Mouse (Mus musculus) retina, embryonic 14.5 days (tissue): ENCODE results near the gene Clstn3.
A peak's percentile ranks its signal among the peaks of the same experiment; 100 is the strongest.
"Not testable (repeated sequence)": the region's sequence is repeated elsewhere in the genome, so short reads cannot be mapped to it uniquely, and the experiment has no call there.

Experiments used
- DNase-seq: peaks from one replicate; pipeline ENCODE4 v3.0.0-alpha.2; 2015; ENCODE audit warnings: low spot score

Gene Clstn3

GRCm38 (mm10) chr6:124464305-124465271 is at the start of gene Clstn3:
Clstn3 (minus strand) TSS chr6:124464794.
- DNase-seq, result peak; percentile 93

GRCm38 (mm10) chr6:124512355-124512836 is 47.8 kb upstream of the Clstn3 start, which contains the start of gene C1ra:
C1ra (plus strand) TSS chr6:124512405.
- DNase-seq, result peak; percentile 76

- DNase-seq, result no peak
Measured at GRCm38 (mm10) chr6:124511936-124512335, 47.3 kb upstream of the Clstn3 start.

GRCm38 (mm10) chr6:124509192-124509591 is 44.6 kb upstream of the Clstn3 start:
- DNase-seq, result not testable (repeated sequence)

- no peak for DNase-seq
Measured at GRCm38 (mm10) chr6:124508292-124508691, 43.7 kb upstream of the Clstn3 start.

GRCm38 (mm10) chr6:124506991-124507390 is 42.4 kb upstream of the Clstn3 start:
- no peak for DNase-seq

GRCm38 (mm10) chr6:124505028-124505427 is 40.4 kb upstream of the Clstn3 start:
- DNase-seq, result no peak

DNA sequence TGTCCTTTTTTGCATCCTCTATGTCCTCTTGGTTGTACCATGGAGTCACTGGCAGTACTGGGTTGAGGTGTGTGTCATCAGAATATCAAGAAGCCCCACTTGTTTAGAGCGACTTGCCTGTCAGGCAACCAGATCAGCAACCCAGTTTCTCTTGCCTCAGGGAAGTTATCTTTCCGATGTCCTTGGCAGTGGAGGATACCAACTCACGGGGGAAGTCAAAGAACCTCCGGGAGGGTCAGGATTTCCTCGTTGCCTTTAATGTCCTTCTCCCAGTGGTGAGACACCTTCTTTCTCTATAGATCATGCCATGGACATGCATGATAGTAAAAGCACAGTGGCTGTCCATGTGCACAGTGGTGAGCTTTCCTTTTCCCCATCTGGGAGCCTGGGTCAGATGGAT is 37.4 kb upstream of the Clstn3 start:
- no peak for DNase-seq

GRCm38 (mm10) chr6:124501473-124501872 is 36.9 kb upstream of the Clstn3 start:
- DNase-seq, result no peak

DNA sequence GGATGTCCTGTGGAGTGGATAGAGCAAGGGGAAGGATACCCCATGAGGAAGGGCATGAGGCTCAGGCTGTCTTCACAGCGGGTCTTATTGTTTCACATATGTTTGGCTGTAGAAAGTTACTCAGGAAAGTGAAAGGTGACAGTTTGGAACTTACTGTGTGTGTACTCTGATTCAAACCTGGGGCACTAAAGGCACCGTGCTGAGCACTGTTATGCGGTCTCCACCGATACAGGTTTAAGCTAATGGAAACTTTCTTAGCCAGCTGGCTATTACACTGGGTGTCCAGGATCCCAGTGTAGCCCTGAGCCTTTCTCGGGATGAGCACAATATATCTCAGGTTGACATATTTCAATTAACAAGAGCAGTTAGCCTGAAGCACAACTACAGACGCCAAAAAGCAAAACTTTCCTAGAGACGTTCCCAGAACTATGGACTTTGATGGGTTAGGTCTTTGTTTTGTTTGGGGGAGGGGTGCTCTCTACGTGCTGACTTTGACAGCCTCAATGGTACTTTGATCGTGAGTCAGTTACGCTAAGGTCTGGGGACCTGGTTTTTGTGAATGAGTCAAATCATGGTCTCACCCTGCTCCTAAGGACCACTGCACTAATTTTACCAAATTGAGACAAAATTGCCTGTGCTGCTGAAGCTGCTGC is 35.4 kb upstream of the Clstn3 start:
- DNase-seq, result no peak

DNA sequence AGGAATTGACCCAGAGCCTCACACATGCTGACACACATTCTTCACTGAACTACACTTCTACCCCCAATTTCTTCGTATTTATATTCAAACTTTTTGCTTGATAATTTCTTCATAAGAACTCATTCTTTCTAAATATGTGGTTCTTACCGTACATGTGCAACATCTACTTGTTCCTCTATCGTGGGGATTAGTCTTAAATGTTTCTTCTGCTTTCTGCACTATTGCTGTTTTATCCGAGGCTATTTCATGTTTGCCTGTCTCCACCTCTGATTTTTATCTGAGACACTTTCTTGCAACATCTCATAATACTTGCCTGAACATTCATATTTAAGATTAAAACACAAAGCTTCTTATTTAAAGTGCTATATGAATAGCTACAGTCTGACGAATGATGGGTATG is 31.5 kb upstream of the Clstn3 start:
- no peak for DNase-seq

- no peak for DNase-seq
Measured at GRCm38 (mm10) chr6:124493886-124494285, 29.3 kb upstream of the Clstn3 start.

DNA sequence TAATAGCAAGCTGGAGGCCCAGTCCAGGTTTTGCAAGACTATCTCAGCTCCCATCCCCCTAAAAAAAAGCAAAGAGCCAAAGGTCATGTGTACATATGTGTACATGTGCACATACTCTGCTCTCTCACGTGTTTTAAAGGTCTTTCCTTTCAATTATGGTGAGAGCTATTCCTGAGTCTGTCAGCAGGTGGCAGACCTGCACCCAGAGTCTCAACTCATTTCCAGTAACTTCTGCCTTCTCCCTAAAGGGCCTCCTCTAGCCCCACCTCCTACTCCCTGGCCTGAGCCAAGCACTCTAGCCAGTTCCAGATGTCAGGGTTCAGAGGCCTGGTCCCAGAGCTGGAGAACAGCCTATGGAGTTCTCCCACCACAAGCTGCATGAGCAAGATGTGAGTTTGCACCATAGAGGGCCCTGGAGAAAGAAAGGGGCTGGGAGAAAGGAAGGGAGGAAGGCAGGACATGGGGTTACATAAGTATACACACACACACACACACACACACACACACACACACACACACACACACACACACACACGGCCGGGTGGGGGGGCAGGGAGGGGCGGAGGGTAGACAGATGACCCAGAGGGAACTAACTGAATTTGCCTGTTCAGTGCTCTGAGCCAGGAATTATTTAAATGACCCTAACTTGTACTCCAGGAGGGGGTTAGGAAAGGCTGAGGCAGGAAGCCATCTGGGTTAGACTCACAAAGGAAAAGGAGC is 28.4 kb upstream of the Clstn3 start, which contains the start of gene C1rl:
Gene C1rl, plus strand, starts transcription at position 272 of the 720 bp plus-strand sequence.
- DNase-seq, result peak; percentile 85

DNA sequence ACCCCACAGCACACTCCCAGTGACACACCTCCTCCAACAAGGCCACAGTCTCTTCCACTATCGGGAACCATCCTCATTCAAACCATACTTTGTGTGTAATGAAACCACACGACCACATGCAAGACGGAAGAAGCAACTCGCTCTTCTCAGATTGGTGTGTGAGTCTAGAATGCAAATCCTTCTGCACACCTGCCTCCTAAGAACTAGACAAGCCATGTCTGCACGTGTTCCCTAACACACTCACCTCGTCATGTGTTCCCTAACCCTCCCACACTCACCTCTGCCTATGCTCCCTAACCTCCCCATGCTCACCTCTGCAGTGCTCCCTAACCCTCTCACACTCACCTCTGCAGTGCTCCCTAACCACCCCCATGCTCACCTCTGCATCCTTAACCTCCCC is 26.8 kb upstream of the Clstn3 start:
- DNase-seq, result no peak

GRCm38 (mm10) chr6:124488952-124489351 is 24.4 kb upstream of the Clstn3 start:
- no peak for DNase-seq

DNA sequence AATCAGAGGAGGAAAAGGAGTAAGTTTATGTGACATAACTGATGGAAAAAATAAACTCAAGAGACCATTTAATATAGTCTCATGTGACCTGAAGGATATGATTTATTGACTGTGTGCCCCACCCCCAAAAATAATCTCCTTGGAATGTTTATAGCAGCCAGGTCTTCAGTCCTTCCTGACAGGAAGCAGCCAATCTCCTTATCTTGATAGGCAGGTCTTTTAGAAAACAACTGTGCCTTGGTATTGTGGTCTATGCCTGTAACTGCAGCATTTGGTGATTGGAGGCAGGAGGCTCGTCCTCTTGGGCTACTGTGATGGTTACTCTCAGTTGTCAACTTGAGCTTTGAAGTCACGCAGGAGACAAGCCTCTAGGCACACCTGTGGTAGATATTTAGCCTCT is 22.9 kb upstream of the Clstn3 start:
- no peak for DNase-seq

GRCm38 (mm10) chr6:124485414-124486144 is 21.0 kb upstream of the Clstn3 start:
- peak; percentile 71 for DNase-seq

GRCm38 (mm10) chr6:124484851-124485250 is 20.3 kb upstream of the Clstn3 start:
- no peak for DNase-seq

DNA sequence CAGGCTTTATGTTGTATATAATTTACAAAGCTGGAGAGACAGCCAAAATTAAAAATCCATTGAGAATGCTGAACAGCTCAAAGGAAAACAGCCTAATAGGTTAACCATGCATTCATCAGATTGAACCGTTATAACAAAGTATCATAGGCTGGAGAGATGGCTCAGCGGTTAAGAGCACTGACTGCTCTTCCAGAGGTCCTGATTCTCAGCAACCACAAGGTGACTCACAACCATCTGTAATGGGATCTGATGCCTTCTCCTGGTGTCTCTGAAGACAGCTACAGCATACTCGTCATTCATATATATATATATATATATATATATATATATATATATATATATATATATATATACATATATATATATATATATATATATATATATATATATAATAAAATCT is 19.2 kb upstream of the Clstn3 start:
- not testable (repeated sequence) for DNase-seq

GRCm38 (mm10) chr6:124481571-124481970 is 17.0 kb upstream of the Clstn3 start:
- peak; percentile 78 for DNase-seq

GRCm38 (mm10) chr6:124480295-124480694 is 15.7 kb upstream of the Clstn3 start:
- DNase-seq, result peak; percentile 78

DNA sequence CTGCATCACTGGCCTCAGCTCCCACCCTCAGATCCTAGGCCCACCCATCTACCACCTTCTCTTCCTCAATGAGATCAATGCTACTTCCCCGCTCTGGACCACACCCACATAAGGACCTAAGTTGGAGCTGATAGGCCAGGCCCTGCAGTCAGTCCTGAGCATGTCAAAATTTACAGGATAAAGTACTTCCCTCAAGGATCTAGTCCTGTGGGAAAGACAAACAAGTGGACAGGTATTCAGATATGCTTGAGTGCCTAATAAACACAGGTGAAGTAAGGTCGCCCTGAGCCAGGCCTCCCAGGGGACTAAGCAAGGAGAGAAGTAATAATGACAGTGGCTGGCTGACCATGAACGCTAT is 15.0 kb upstream of the Clstn3 start:
- DNase-seq, result no peak
